Mouse (Mus musculus) embryonic stem cell, embryonic (primary cell): ENCODE measurements around the gene Fchsd2.

ENCODE experiments used
- CTCF ChIA-PET, 4 experiments: fragments of 300-600 bp in 2 of 4; fragments of 350-600 bp in 2 of 4; sonication (Branson Sonifier 250); formaldehyde crosslinking; loops; one replicate each; lab custom pipeline; 2022; ENCODE audit warnings: inconsistent platforms in 2 of 4; lab: Charles Lee
- POLR2A ChIA-PET, 4 experiments: fragments of 300-600 bp in 2 of 4; fragments of 350-600 bp in 2 of 4; sonication (Branson Sonifier 250); formaldehyde crosslinking; loops; one replicate each; lab custom pipeline; 2022; ENCODE audit warnings: antibody characterized with exemption in 4 of 4, inconsistent platforms in 1 of 4; lab: Charles Lee

The Fchsd2 gene

DNA sequence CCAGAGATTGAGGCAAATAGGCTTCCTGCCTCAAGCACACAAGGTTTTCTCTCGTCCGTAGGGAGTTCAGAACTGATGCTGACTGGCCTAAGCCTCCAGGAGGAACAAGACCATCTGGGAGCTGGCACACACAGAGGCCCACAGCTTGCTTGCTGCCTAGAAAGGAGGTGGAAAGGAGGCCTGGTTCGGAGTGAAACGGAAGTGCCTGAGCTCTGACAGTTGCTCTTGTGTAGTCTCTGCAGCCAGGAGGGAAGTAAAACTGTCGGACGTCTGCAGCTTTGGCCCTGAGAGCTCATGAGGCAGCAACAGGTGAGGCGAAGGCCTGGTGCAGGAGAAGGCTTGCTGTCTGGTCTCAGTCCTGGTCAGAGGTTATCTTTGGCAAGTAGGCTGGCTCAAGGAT is at the start of gene Fchsd2:
Gene Fchsd2, plus strand, starts transcription at position 246 of the 400 bp plus-strand sequence.
- POLR2A ChIA-PET: no interaction called here

DNA sequence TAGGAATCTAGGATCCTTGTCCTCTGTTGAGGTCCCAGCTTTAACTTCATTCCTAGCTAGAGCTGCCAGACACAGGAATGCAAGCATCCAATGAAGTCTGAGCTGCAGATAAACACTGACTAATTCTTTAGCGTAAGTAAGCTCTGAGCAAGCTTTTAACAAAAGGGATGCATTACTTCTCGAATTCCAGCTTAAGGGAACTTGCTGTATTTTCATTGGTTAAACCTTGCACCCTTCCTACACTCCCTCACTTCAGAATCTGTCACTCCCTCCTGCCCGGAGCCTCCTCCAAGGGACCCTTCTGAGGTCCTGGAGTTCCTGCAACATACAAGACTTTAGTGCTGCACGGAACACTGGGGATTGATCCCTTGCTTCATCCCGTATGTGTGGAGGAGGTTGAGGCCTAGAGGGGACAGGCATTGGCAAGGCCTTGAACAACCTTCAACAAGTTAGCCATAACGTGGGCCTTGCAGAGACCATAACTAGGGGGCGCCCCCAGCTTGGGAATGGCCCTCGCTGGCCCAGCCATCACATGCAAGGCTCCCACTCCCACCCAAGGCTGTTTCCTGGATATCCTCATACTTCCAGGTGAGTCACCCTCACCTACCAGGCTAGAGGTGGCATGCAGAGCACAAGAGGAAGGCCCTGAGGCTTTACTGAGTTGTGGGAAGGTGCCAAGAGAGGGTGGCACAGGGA is 48.7 kb upstream of the Fchsd2 start:
- ChIA-PET POLR2A (interaction anchor here in 1 of 4 experiments (1.3 kb wide), 1 partner anchor 384 kb away, joined by 3 read pairs; no protein-coding TSS in a partner anchor), CTCF (interaction anchor here (0.6 to 1.5 kb wide), 5 partner anchors 48 to 578 kb away, joined by 3 to 4 read pairs (median 3); no protein-coding TSS in a partner anchor)

More for the DNA sequence above, at the start of gene Fchsd2:
- CTCF ChIA-PET: interaction anchor here in 2 of 4 experiments (0.7 to 1.2 kb wide), 3 partner anchors 31 to 195 kb away, joined by 3 to 5 read pairs (median 3); no protein-coding TSS in a partner anchor

DNA sequence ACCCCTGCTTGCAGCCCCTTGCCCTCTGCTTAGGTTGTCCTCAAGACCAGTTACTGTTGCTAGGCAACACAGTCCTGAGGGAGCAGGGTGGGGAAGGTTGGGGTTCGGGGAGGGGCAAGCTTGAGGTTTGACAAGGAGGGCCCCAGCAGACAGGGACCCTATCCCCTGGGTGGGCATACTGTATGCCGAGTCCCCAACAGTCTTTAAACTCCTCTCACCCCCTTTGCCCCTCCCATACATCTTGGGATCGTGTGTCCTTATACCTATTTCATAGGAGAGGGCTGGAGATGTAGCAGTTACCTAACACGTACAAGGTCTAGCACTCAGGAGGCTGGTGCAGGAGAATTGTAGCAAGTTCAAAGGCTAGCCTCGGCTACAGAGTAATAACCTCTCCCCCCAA is 44.4 kb upstream of the Fchsd2 start:
- CTCF ChIA-PET: interaction anchor here in 3 of 4 experiments (0.6 to 1.7 kb wide), 4 partner anchors 142 to 364 kb away, joined by 3 to 5 read pairs (median 4); no protein-coding TSS in a partner anchor
- POLR2A ChIA-PET: interaction anchor here in 1 of 4 experiments (0.5 kb wide), 1 partner anchor 44 kb away, joined by 3 read pairs; no protein-coding TSS in a partner anchor

DNA sequence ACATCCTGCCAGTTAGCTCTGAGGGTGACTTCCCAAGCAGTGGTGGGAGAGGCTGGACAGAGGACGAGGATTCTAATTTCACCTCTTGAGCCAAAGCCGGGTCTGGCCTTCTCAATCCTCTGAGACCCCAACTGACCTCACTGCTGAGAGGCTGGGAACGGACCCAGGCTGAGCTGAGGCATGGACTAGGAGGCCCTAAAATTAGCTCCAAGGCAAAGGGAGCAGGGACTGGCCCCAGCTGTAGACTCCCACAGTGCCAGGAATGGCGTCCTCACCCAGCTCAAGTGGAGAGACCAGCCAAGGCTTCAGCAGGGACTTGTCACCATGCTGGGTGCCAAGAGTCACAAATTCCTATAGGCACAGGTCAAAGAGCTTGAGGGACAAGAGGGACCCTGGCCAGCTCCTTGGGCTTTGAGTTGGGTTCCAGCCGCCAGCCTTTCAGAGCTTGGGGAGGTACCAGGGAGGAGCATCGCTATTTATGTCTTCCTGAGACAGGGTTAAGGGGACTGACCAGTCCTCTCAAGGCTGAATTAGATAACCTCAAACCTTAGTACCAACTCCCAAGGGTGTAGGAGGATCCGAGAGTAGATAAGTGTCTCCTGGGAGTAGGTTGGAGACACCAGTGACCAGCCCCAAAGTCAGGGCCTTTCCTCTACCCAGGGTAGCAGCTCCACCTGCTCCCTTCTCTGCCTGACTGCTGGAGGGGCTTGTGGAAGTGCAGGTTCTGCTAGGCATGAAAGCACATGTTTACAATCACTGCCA is 43.2 kb upstream of the Fchsd2 start:
- ChIA-PET POLR2A (no interaction called here), CTCF (interaction anchor here (0.5 to 3.5 kb wide), 13 partner anchors 12 to 429 kb away, joined by 3 to 73 read pairs (median 4); no protein-coding TSS in a partner anchor)

DNA sequence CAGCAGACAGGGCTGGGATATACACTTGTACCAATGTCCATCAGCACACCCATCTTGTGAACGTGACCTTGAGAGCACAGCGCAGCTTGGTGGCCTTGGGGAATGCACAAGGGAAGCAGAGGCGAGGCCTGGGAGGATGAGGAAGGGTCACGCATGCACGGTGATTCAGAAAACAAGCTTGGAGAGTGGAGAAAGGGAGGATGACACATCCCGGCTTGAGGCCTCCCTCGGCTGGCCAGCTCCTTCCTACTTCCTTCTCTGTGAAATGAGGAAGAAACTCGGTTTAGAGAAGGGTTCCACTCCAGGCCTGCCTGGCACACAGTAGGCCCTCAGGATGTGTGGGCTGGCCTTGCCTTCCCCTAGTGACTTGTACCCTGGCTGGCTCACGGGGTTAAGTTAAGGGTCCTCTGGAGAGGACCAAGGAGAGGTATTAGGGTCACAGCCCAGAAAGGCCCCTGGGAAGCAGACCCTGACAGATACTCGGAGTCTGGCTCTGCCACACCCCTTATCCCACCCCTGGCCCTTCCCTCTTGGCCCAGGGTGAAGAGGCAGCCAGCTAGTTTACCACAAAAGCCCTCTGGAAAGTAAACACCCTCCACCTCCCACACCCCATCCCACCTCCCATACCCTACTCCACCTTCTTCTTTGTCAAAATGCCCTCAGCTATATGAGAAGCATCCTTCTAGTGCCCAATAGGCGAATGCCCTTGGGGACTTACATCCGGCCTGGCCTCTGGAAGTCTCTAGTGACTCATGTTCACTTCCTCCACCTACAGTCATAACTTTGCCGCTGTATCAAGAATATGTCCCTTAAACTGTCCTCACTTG is 41.7 kb upstream of the Fchsd2 start:
- CTCF ChIA-PET: interaction anchor here (0.5 to 3.5 kb wide), 73 partner anchors 9 to 1198 kb away, joined by 3 to 76 read pairs (median 4); partner anchors contain the start of gene Atg16l2 (in 1 of the 4)
- POLR2A ChIA-PET: interaction anchor here (0.6 to 2.3 kb wide), 15 partner anchors 10 to 1066 kb away, joined by 3 to 11 read pairs (median 3); partner anchors contain the start of genes Chrna10 (in 1 of the 4) and P2ry2 (in 1 of the 4)

DNA sequence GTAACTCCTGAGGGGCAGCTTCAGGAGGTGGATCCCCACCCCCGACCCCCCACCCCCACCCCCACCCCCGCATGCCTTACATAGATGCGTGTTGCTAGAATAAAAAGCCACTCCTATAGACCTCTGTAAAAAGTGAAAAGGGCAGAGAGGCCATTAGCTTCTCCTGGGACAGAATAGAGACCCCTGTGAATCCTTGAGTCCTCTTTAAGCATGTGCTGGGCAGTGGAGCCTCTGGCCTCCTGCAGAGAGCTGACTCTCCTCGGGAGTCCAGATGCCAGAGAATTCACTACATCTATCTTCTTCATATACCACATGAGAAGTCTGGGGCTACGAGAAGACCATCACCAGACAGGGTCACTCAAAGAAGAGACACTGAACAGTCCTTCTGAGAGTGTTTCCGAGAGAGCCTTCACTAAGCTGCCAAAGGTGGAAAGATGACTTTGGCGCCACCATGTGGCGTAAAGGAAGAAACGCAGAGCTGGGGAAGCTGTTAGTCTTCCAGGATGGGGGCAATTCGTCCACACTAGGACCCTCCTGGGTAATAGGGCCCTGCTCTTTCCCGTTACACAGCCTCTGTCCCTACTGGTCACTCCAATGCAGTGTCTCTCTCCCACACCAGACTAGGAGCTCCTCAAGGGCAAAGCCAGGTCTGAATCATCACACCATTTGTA is 41.0 kb upstream of the Fchsd2 start:
- ChIA-PET CTCF (interaction anchor here (0.5 to 3.5 kb wide), 82 partner anchors 9 to 1197 kb away, joined by 3 to 76 read pairs (median 4); partner anchors contain the start of gene Atg16l2 (in 1 of the 4)), POLR2A (interaction anchor here (0.6 to 2.3 kb wide), 16 partner anchors 9 to 143 kb away, joined by 3 to 11 read pairs (median 3); no protein-coding TSS in a partner anchor)

DNA sequence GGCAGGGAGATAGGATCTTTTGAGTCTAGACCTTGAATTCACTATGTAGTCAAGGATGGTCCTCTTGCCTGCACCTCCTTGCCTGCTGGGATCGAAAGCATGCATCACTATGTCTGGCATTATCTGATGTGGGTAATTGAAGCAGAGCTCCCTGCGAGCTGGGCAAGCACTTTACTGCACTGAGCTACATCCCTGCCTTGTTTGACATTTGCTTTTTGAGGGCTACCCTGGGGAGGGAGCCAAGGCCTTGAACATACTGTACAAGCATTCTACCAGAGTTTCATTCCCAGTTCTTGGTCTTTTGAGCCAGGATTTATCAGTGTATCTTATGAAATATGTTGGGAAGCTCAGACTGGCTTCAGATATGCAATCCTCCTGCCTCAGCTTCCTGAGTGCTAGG is 39.5 kb upstream of the Fchsd2 start:
- ChIA-PET CTCF (interaction anchor here in 3 of 4 experiments (0.8 to 3.2 kb wide), 5 partner anchors 8 to 146 kb away, joined by 3 to 13 read pairs (median 3); no protein-coding TSS in a partner anchor), POLR2A (interaction anchor here in 1 of 4 experiments (0.8 kb wide), 1 partner anchor 112 kb away, joined by 5 read pairs; no protein-coding TSS in a partner anchor)

DNA sequence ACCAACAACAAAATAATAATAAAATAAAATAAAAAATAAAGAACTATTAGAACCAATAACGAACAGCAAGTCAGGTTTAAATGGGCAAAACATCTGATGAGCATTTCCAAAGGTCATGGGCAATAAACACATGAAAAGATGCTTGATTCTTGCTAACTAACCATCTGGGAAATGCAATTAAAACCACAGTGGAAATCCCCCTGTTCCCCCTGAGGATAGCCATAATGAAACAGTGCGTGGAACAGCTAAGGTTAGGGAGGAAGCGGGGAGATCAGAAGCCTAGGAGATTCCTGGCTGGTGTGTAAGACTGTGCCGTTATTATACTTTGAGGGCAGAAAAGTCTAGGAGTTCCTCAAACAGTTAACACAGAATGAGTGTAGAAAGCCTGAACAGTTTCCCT is 35.4 kb upstream of the Fchsd2 start:
- ChIA-PET CTCF (no interaction called here), POLR2A (no interaction called here)

DNA sequence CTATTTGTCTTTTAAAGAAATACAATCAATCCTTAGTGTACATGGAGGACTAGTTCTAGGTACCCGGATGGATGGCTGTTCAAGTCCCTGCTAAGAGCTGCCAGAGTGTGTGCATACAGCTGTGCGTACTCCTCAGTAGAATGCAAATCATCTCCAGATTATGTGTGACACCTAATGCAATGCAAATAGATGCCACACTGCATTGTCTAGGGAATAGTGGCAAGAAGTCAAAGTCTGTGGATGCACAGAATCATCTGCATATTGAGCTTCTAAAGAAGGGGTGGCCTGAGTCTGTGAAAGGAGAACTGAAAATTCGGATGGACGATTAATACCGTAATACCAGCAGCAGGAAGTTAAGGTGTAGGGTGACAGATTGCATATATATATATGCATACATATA is 33.5 kb upstream of the Fchsd2 start:
- POLR2A ChIA-PET: interaction anchor here in 1 of 4 experiments (0.7 kb wide), 1 partner anchor 735 kb away, joined by 5 read pairs; no protein-coding TSS in a partner anchor
- CTCF ChIA-PET: interaction anchor here (0.6 to 1.4 kb wide), 7 partner anchors 60 to 424 kb away, joined by 3 to 8 read pairs (median 3); no protein-coding TSS in a partner anchor

DNA sequence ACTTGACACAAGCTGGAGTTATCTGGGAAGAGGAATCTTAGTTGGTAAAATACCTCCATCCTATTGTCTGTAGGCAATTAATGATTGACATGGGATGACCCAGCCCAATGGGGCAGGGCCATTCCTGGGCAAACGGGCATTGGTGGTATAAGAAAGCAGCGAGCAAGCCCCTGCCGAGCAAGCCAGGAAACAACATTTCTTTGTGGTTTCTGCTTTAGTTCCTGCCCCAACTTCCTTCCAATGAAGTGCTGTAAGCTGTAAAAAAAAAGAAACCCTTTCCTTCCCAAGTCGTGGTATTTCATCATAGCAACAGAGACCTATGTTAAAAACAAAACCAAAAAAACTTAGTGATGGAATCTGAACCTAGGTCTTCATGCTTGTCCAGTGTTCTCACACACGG is 32.2 kb upstream of the Fchsd2 start:
- ChIA-PET CTCF (interaction anchor here (0.6 to 3.0 kb wide), 30 partner anchors 9 to 1560 kb away, joined by 3 to 22 read pairs (median 6); no protein-coding TSS in a partner anchor), POLR2A (interaction anchor here in 3 of 4 experiments (0.6 to 2.2 kb wide), 9 partner anchors 9 to 356 kb away, joined by 3 to 6 read pairs (median 3); partner anchors contain the start of gene Arhgef17 (in 1 of the 3))

DNA sequence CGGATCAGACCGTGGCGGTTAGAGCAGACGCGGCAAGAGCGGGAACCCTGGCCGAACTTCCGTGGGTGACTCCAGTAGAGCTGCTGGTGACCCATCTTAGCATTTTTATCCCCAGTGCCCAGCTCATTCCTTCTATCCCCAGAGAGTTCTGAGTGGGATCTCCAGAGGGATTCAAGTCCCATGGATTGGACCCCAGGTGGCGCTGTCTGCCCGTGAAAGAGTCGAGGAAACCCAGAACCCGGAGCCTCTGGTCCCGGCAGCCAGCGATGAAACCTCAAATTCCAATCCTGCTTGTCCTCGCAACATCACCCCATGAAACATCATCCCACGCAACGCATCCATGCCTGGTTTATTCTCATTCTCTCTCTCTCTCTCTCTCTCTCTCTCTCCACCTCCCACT is 31.3 kb upstream of the Fchsd2 start:
- POLR2A ChIA-PET: interaction anchor here in 3 of 4 experiments (0.5 to 2.2 kb wide), 12 partner anchors 10 to 355 kb away, joined by 3 to 7 read pairs (median 3); no protein-coding TSS in a partner anchor
- CTCF ChIA-PET: interaction anchor here (0.6 to 3.0 kb wide), 104 partner anchors 8 to 1561 kb away, joined by 3 to 22 read pairs (median 4); partner anchors contain the start of genes Atg16l2 (in 3 of the 4) and Fchsd2 (in 2 of the 4)

DNA sequence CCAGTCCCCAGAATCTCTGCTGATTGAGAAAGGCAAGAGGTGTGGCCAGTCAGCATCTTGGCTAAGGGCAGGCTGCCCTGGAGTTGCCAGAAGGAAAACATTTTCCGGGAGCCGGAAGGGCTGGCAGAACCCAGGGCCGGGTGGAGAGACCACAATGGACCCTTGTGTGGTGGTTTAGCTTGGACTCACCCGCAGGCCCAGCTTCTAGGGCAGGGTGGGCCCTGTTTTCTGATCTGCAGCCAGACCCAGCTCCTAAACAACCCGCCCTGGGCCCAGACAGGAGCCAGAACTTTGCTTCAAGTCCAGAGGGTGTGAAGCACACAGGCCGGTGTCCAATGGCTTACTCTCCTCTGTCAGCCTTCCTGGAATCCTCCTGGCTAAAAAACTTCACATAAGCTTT is 30.4 kb upstream of the Fchsd2 start:
- POLR2A ChIA-PET: interaction anchor here in 2 of 4 experiments (0.6 to 2.2 kb wide), 3 partner anchors 12 to 234 kb away, joined by 3 to 6 read pairs (median 4); no protein-coding TSS in a partner anchor
- CTCF ChIA-PET: interaction anchor here (0.5 to 3.0 kb wide), 16 partner anchors 11 to 476 kb away, joined by 3 to 22 read pairs (median 9); partner anchors contain the start of gene Fchsd2 (in 1 of the 4)

DNA sequence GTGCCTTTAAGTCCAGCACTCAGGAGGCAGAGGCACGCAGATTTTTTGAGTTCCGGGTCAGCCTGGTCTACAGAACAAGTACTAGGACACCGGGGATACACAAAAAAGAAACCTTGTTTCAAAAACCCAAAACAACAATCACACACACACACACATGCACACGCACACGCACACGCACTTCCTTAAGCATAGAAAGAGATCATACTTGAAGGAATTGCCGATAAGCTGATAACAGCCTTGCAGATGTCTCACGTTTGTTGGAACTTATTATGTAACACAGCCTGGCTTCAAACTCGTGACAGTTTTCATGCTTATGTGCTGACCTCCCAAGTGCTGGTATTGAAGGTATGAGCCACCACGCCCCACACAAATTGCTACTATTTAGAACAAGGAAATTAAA is 29.1 kb upstream of the Fchsd2 start:
- POLR2A ChIA-PET: interaction anchor here in 1 of 4 experiments (0.5 kb wide), 1 partner anchor 74 kb away, joined by 3 read pairs; no protein-coding TSS in a partner anchor
- CTCF ChIA-PET: interaction anchor here in 1 of 4 experiments (1.0 kb wide), 1 partner anchor 12 kb away, joined by 3 read pairs; no protein-coding TSS in a partner anchor

DNA sequence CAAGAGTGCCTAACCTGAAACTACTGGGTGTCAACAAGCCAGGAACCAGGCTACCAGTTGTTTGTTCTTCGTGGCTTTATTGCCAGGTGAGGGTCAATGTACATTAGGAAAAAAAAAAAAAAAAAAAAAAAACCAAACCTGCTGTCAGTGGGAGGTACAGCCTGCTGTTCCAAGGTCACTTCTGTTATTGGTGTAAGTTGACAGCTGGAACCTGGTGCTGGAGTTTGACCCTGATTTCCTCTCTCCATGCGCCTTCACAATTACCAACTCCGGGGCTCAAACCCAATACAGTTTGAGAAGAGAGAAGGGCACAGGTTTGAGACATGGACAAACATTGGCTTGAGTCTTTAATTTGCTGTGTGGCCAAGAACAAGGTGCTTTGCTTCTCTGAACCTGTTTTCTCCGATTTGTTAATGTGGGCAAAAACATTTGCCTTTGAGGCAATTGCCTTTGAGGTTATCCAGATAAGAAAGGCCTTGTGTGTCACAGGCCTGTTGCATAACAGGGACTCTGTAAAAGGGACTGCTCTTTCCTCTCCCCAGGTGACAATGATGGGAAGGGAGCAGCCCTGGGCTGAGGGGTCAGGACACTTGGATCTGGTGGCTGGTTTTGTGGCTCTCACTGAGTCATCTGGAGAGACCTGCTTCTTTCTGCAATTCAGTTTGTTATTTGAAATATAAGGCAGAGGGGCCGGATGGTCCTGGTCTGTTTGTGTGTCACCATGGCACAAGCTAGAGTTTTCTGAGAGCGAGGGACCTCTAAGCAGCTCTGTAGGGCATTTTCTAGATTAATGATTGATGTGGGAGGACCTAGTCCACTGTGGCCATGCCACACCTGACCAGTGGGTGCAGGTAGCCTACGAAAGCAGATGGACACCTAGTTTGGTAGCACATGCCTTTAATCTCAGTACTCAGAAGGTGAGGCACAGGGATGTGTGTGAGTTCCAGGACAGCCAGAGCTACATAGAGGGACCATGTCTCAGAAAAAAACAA is 27.7 kb upstream of the Fchsd2 start:
- ChIA-PET POLR2A (interaction anchor here in 2 of 4 experiments (0.6 to 0.7 kb wide), 2 partner anchors 520 to 973 kb away, joined by 3 to 4 read pairs; no protein-coding TSS in a partner anchor), CTCF (interaction anchor here in 2 of 4 experiments (0.5 to 0.9 kb wide), 4 partner anchors 166 to 1143 kb away, joined by 3 to 5 read pairs (median 4); no protein-coding TSS in a partner anchor)

DNA sequence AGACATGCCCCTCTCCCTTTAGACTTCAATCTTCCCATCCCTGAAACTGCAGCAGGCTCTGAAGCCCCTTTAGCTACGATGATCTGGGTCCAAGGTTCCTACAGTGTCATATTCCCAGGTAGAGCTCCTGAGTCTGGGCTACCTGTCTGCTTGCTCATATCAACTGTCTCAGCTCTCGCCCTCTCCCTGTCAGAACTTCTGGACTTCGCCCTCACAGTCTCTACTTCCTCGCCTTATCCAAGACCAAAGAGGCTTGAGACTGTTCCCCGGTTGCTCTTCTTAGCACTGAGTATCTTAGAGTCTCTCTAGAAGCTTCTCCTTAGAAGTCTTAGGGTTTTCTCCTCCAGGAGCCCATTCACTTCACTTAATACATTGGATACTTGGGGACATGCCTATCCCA is 26.7 kb upstream of the Fchsd2 start:
- CTCF ChIA-PET: interaction anchor here in 1 of 4 experiments (0.6 kb wide), 1 partner anchor 223 kb away, joined by 3 read pairs; no protein-coding TSS in a partner anchor
- POLR2A ChIA-PET: no interaction called here
